Mouse (Mus musculus) ES-Bruce4 (cell line): ENCODE results near the gene Bloc1s5. TPM values are rescaled to one million over a fixed set of nuclear protein-coding genes. Genes with fewer than 3 reads are reported as not detected.

Experiments
- H3K27ac ChIP-seq: 2 replicates; pipeline ENCODE4 v1.5.1; 2012; ENCODE audit warnings: low read length, inconsistent platforms; ENCODE audit not compliant: insufficient read depth
- H3K27me3 ChIP-seq: 2 replicates; pipeline ENCODE4 v1.6.1; 2012; ENCODE audit warnings: mild to moderate bottlenecking, low read length, inconsistent platforms; ENCODE audit not compliant: control insufficient read depth, poor library complexity, insufficient read depth, severe bottlenecking
- H3K36me3 ChIP-seq: 2 replicates; pipeline ENCODE4 v1.6.1; 2012; ENCODE audit warnings: inconsistent platforms, mild to moderate bottlenecking, low read length, moderate library complexity; ENCODE audit not compliant: control insufficient read depth, poor library complexity, insufficient read depth, severe bottlenecking
- H3K4me1 ChIP-seq: one replicate; pipeline ENCODE4 v1.8.1; 2011; ENCODE audit warnings: low read length; ENCODE audit not compliant: control insufficient read depth, insufficient read depth
- H3K4me3 ChIP-seq: 2 replicates; pipeline ENCODE4 v1.5.1; 2011; ENCODE audit warnings: low read depth, mild to moderate bottlenecking, low read length
- H3K9ac ChIP-seq: 2 replicates; pipeline ENCODE4 v1.6.1; 2012; ENCODE audit warnings: low read depth, mild to moderate bottlenecking, inconsistent platforms; ENCODE audit not compliant: poor library complexity, severe bottlenecking
- H3K9me3 ChIP-seq: replicated peaks from 2 replicates; pipeline ENCODE4 v1.6.1; 2012; ENCODE audit warnings: mild to moderate bottlenecking, low read length, inconsistent platforms; ENCODE audit not compliant: control insufficient read depth, poor library complexity, insufficient read depth, severe bottlenecking
- CTCF ChIP-seq: IDR thresholded peaks from one replicate; pipeline ENCODE4 v1.8.1; 2011; ENCODE audit warnings: low read depth, low read length
- EP300 ChIP-seq: IDR thresholded peaks from 2 replicates; pipeline ENCODE4 v1.6.1; 2011; ENCODE audit warnings: low read depth, low read length; ENCODE audit not compliant: insufficient read depth
- POLR2A ChIP-seq: IDR thresholded peaks from one replicate; pipeline ENCODE4 v1.8.1; 2011; ENCODE audit warnings: low read length; ENCODE audit not compliant: insufficient read depth
- polyA plus RNA-seq: library from polyadenylated mRNA; stranded (reverse); fragments of >200 nt; gene quantifications from 2 replicates; pipeline ENCODE4 v1.2.4, GENCODE M21; 2011; ENCODE audit warnings: low read depth; ENCODE audit not compliant: missing spikeins, insufficient read depth, insufficient read length

Bloc1s5 gene
- polyA plus RNA-seq, 1 experiment, result 5.1 TPM

- no peak overlapping the region for H3K4me3 ChIP-seq
- no peak overlapping the region for H3K9ac ChIP-seq
- no peak for TF ChIP-seq POLR2A
- no peak for TF ChIP-seq CTCF
- TF ChIP-seq EP300, result no peak
- H3K36me3 ChIP-seq, result no peaks in the 10 kb centered on the region
- H3K27me3 ChIP-seq, result 0 out of 2 replicates have a peak, but pooled peaks cover 1% of the 10 kb centered on the region
- H3K27ac ChIP-seq, result no peak overlapping the region
- peaks cover 1% of the 10 kb centered on the region for H3K4me1 ChIP-seq
- no peaks in the 10 kb centered on the region for H3K9me3 ChIP-seq
Observed at GRCm38 (mm10) chr13:38547717-38548116, 87.2 kb downstream of the Bloc1s5 start.

DNA sequence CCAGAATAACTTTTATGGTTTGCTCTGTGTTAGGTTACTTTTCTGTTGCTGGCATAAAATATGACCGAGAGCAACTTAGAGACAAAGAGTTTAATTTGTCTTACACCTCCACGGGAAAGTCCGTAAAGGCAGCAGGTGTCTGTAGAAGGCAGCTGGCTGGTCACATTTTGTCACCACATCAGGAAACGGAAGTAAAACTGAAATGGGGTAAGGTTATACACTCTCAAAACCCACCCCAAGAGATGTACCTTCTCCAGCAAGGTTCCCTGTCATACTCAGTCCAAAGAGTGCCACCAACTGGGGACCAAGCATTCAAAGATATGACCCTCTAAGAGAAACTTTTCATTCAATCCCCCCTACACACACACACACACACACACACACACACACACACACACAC lies 88.2 kb downstream of the Bloc1s5 start:
- Histone ChIP-seq H3K4me3 (no peak overlapping the region), H3K27me3 (0 out of 2 replicates have a peak, but pooled peaks cover 1% of the 10 kb centered on the region), H3K36me3 (no peaks in the 10 kb centered on the region), H3K9me3 (no peaks in the 10 kb centered on the region), H3K9ac (no peak overlapping the region), H3K4me1 (peaks cover 1% of the 10 kb centered on the region), H3K27ac (no peak overlapping the region)
- TF ChIP-seq POLR2A (no peak), CTCF (no peak), EP300 (no peak)

DNA sequence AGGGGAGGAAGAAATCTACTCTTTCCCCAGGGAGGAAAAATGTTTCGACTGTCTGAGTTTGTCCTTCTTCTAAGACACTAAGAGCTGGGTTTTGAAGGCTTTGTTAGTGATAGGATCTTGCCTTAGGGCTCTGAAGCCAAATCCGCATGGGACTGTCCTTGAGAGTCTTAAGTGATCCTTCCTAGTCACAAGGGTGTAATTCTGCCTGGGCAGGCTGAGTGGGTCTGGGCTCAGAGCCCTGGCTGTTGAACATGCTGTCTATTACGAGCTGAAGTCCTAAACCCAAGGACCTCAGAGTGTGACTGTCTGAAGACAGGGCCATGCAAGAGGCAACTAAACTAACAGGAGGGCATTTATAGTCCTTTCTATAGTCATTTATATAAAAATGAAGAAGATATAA lies 89.4 kb downstream of the Bloc1s5 start:
- Histone ChIP-seq H3K4me1 (peaks cover 1% of the 10 kb centered on the region), H3K4me3 (no peak overlapping the region), H3K36me3 (no peaks in the 10 kb centered on the region), H3K9me3 (no peaks in the 10 kb centered on the region), H3K9ac (no peak overlapping the region), H3K27me3 (0 out of 2 replicates have a peak, but pooled peaks cover 1% of the 10 kb centered on the region), H3K27ac (no peak overlapping the region)
- TF ChIP-seq EP300 (no peak), POLR2A (no peak), CTCF (no peak)

- Histone ChIP-seq H3K36me3 (no peaks in the 10 kb centered on the region), H3K27ac (no peak overlapping the region), H3K4me3 (no peak overlapping the region), H3K9me3 (no peaks in the 10 kb centered on the region), H3K27me3 (0 out of 2 replicates have a peak, but pooled peaks cover 1% of the 10 kb centered on the region), H3K4me1 (peaks cover 1% of the 10 kb centered on the region), H3K9ac (no peak overlapping the region)
- TF ChIP-seq POLR2A, result no peak
- no peak for TF ChIP-seq EP300
- no peak for TF ChIP-seq CTCF
Observed at GRCm38 (mm10) chr13:38544769-38545445, 90.0 kb downstream of the Bloc1s5 start.

DNA sequence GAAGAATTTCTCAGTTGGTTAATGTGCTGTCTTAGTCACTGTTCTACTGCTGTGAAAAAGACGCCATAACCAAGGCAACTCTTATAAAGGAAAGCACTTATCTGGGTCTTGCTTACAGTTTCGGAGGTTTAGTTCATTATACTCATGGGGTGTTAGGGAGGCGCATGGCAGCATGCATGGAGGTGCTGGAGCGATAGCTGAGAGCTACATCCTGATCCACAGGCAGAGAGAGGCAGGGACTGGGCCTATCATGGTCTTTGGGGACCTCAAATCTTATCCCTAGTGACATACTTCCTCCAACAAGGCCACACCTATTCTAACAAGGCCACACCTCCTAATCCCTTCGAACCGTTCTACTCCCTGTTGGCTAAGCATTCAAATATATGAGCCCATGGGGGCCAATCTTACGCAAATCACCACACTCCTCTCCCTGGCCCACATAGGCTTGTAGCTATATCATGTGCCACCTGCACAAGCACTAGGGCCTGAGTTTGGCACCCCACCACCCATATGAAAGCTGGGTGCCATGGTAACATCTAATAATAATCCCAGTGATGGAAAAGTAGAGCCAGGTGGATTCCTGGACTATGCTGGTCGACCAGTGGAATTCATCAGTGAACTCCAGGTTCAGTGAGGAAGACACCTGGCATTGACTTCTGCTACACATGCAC lies 91.3 kb downstream of the Bloc1s5 start:
- Histone ChIP-seq H3K9me3 (no peaks in the 10 kb centered on the region), H3K27me3 (0 out of 2 replicates have a peak, but pooled peaks cover 1% of the 10 kb centered on the region), H3K4me3 (no peak overlapping the region), H3K36me3 (no peaks in the 10 kb centered on the region), H3K27ac (no peak overlapping the region), H3K9ac (no peak overlapping the region), H3K4me1 (peaks cover 1% of the 10 kb centered on the region)
- TF ChIP-seq CTCF, result no peak

Other genes with a start within 250 kb of the Bloc1s5 start
- 106 and 109 TPM in 2 replicates for gene Txndc5, start 106.3 kb downstream of the Bloc1s5 start, polyA plus RNA-seq
- gene Eef1e1, start 23.9 kb upstream of the Bloc1s5 start, polyA plus RNA-seq, result 104 and 128 TPM in 2 replicates